Mouse (Mus musculus): ENCODE measurements around the gene Pip5k1a. TPM values are rescaled to one million over a fixed set of nuclear protein-coding genes. Genes with fewer than 3 reads are reported as not detected.

The Pip5k1a gene
- total RNA-seq, 2 experiments from 2014 or later, result 51.1 to 51.7 TPM

GRCm38 (mm10) chr3:95015337-95015872 is 91.3 kb downstream of the Pip5k1a start, which contains the start of gene Zfp687:
TSS of gene Zfp687 (minus strand) at chr3:95015448.
- intact Hi-C loops (cut with DNase I), result no loop called here
- DNase-seq (ENCODE audit: low spot score in 2 of 2), result peak; percentile 100

- intact Hi-C loops (cut with DNase I), result no loop called here
Observed at GRCm38 (mm10) chr3:95014428-95015151, 92.1 kb downstream of the Pip5k1a start.

GRCm38 (mm10) chr3:95013699-95014427 is 92.9 kb downstream of the Pip5k1a start:
- intact Hi-C loops (cut with DNase I), result no loop called here
- DNase-seq (ENCODE audit: low spot score in 2 of 2), result no peak

More at GRCm38 (mm10) chr3:95014428-95015151, 92.1 kb downstream of the Pip5k1a start:
- DNase-seq (ENCODE audit: low spot score in 2 of 2), result no peak

- intact Hi-C loops (cut with DNase I), result no loop called here
- no peak for DNase-seq (ENCODE audit: low spot score in 2 of 2)
Observed at GRCm38 (mm10) chr3:95012982-95013381, 93.7 kb downstream of the Pip5k1a start.

GRCm38 (mm10) chr3:95010396-95010795 is 96.3 kb downstream of the Pip5k1a start:
- no peak for DNase-seq (ENCODE audit: low spot score in 2 of 2)
- intact Hi-C loops (cut with DNase I), result no loop called here

Small RNAs within 50 kb of the gene (microRNA-seq; reads per million reads assigned to microRNA genes)
- 0 reads per million in 2 experiments for gene Mir8099-1

Other genes with a start within 250 kb of the Pip5k1a start
- 100 to 1,000 TPM; 263 to 284 TPM for gene Psmb4, start 220.0 kb downstream of the Pip5k1a start, total RNA-seq (2021)
- 1 to 10 TPM; 7.5 to 9.0 TPM for gene Selenbp1, start 173.9 kb downstream of the Pip5k1a start, total RNA-seq (2021)
- 10 to 100 TPM; 22.2 to 27.6 TPM for gene Rfx5, start 152.9 kb downstream of the Pip5k1a start, total RNA-seq (2021)
- 10 to 100 TPM; 51.0 to 61.8 TPM for gene Pi4kb, start 132.2 kb downstream of the Pip5k1a start, total RNA-seq (2021)
- 10 to 100 TPM; 21.4 to 22.2 TPM for gene Zfp687, start 91.5 kb downstream of the Pip5k1a start, total RNA-seq (2021)
- gene Psmd4, start 64.3 kb downstream of the Pip5k1a start, total RNA-seq (2021), result 100 to 1,000 TPM; 154 to 156 TPM
- 10 to 100 TPM; 36.2 to 43.7 TPM for gene Vps72, start 4.1 kb upstream of the Pip5k1a start, total RNA-seq (2021)
- gene Tmod4, start 17.5 kb upstream of the Pip5k1a start, total RNA-seq (2021), result not detected
- 10 to 100 TPM; 42.1 to 46.2 TPM for gene Scnm1, start 27.1 kb upstream of the Pip5k1a start, total RNA-seq (2021)
- gene Lysmd1, start 27.2 kb upstream of the Pip5k1a start, total RNA-seq (2021), result 10 to 100 TPM; 16.8 to 18.1 TPM
- gene Tnfaip8l2, start 35.4 kb upstream of the Pip5k1a start, total RNA-seq (2021), result 1 to 10 TPM; 2.6 to 3.2 TPM
- 10 to 100 TPM; 24.7 to 25.3 TPM for gene Sema6c, start 53.5 kb upstream of the Pip5k1a start, total RNA-seq (2021)
- 1 to 10 TPM; 7.5 to 8.9 TPM for gene Gabpb2, start 111.0 kb upstream of the Pip5k1a start, total RNA-seq (2021)
- 10 to 100 TPM; 60.0 TPM for gene Cdc42se1, start 121.8 kb upstream of the Pip5k1a start, total RNA-seq (2021)
- gene Mllt11, start 125.2 kb upstream of the Pip5k1a start, total RNA-seq (2021), result 100 to 1,000 TPM; 329 to 339 TPM
- gene Gm128, start 134.7 kb upstream of the Pip5k1a start, total RNA-seq (2021), result under 1 TPM in 1 of 2 experiments, not detected in 1; 0.18 TPM
- under 1 TPM; 0.62 to 0.66 TPM for gene Bnipl, start 144.3 kb upstream of the Pip5k1a start, total RNA-seq (2021)
- 10 to 100 TPM; 18.7 to 20.5 TPM for gene Mindy1, start 174.4 kb upstream of the Pip5k1a start, total RNA-seq (2021)
- 10 to 100 TPM; 22.6 to 24.8 TPM for gene Prune1, start 175.1 kb upstream of the Pip5k1a start, total RNA-seq (2021)
- under 1 TPM; 0.57 to 0.78 TPM for gene Anxa9, start 200.2 kb upstream of the Pip5k1a start, total RNA-seq (2021)
- 10 to 100 TPM; 44.5 to 48.9 TPM for gene Cers2, start 207.9 kb upstream of the Pip5k1a start, total RNA-seq (2021)

Measured in left cerebral cortex, postnatal 25 days (tissue).